Mouse (Mus musculus): ENCODE measurements around the gene Gm8297.
"Not testable (repeated sequence)": the region's sequence is repeated elsewhere in the genome, so short reads cannot be mapped to it uniquely, and the experiment has no call there.

Gm8297 gene

DNA sequence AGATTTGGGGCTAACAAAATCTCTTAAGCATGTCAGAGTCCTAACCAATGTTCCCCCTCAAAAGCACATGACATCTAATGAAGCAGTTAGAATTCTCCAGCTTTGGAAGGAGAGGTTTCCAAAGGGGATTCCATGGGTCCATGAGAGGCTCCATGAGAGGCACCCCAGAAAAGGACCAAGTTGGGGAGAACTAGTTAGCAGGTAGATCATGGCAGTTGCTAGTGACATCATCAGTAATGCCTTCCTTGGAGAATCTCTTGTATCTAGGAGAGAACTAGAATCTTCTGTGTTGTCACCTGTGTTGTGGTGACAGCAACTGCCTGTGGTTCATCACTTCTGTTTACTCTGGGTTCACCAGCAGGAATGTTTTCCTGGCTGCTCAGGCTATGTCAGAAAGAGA lies at the start of gene Gm8297:
Gene Gm8297 (plus strand): TSS at position 301 of the 400 bp plus-strand sequence.
- DNase-seq, result not testable (repeated sequence)

DNA sequence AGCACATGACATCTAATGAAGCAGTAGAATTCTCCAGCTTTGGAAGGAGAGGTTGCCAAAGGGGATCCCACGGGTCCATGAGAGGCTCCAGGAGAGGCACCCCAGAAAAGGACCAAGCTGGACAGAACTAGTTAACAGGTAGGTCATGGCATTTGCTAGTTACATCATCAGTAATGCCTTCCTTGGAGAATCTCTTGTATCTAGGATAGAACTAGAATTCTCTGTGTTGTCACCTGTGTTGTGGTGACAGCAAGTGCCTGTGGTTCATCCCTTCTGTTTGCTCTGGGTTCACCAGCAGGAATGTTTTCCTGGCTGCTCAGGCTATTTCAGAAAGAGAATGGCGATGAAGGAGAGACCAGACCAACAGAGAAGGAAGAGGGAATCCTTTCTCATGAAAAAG lies 31.9 kb downstream of the Gm8297 start, which contains the start of gene Gm3298:
Gene Gm3298 (plus strand): TSS at position 301 of the 400 bp plus-strand sequence.
- DNase-seq, result not testable (repeated sequence)
